Mouse (Mus musculus): ENCODE results near the gene Narf. TPM values are rescaled to one million over a fixed set of nuclear protein-coding genes. Genes with fewer than 3 reads are reported as not detected.

Gene Narf
- polyA plus RNA-seq, 1 experiment from 2014 or later = 106 TPM

GRCm38 (mm10) chr11:121305371-121305770 lies 68.3 kb downstream of the Narf start:
- no peaks in the 10 kb centered on the region for H3K4me1 ChIP-seq
- H3K4me3 ChIP-seq = no peak overlapping the region
- no peaks in the 10 kb centered on the region for H3K27me3 ChIP-seq
- 89% methylated on average over 6 of the region's 6 CpGs for WGBS
- H3K4me2 ChIP-seq (replicated peaks) = no peak overlapping the region
- H3K27ac ChIP-seq (replicated peaks) = no peak overlapping the region
- H3K36me3 ChIP-seq = peaks cover 79% of the 10 kb centered on the region
- no peak for ATAC-seq (replicated peaks)
- no peaks in the 10 kb centered on the region for H3K9me3 ChIP-seq
- H3K9ac ChIP-seq (replicated peaks) = no peak overlapping the region

Other genes with a start within 250 kb of the Narf start
- gene Csnk1d, start 245.9 kb upstream of the Narf start, polyA plus RNA-seq (2015; fragmentation: Nextera tagmentation; extraction: Ambion mirVana) = 145 and 157 TPM in 2 replicates
- gene Cd7, start 197.8 kb upstream of the Narf start, polyA plus RNA-seq (2015; fragmentation: Nextera tagmentation; extraction: Ambion mirVana) = not detected in 2 replicates
- not detected in 2 replicates for gene Sectm1b, start 173.7 kb upstream of the Narf start, polyA plus RNA-seq (2015; fragmentation: Nextera tagmentation; extraction: Ambion mirVana)
- not detected in 2 replicates for gene Sectm1a, start 156.0 kb upstream of the Narf start, polyA plus RNA-seq (2015; fragmentation: Nextera tagmentation; extraction: Ambion mirVana)
- not detected in 2 replicates for gene Tex19.2, start 118.6 kb upstream of the Narf start, polyA plus RNA-seq (2015; fragmentation: Nextera tagmentation; extraction: Ambion mirVana)
- not detected in 2 replicates for gene Tex19.1, start 91.1 kb upstream of the Narf start, polyA plus RNA-seq (2015; fragmentation: Nextera tagmentation; extraction: Ambion mirVana)
- 0.18 TPM in 1 of 2 replicates, not detected in the other for gene Uts2r, start 77.0 kb upstream of the Narf start, polyA plus RNA-seq (2015; fragmentation: Nextera tagmentation; extraction: Ambion mirVana)
- 14.3 and 17.1 TPM in 2 replicates for gene Hexdc, start 32.8 kb upstream of the Narf start, polyA plus RNA-seq (2015; fragmentation: Nextera tagmentation; extraction: Ambion mirVana)
- 14.4 and 16.7 TPM in 2 replicates for gene Ogfod3, start 32.5 kb upstream of the Narf start, polyA plus RNA-seq (2015; fragmentation: Nextera tagmentation; extraction: Ambion mirVana)
- gene Cybc1, start 7.9 kb upstream of the Narf start, polyA plus RNA-seq (2015; fragmentation: Nextera tagmentation; extraction: Ambion mirVana) = 40.4 and 44.3 TPM in 2 replicates
- 14.2 and 14.6 TPM in 2 replicates for gene Foxk2, start 22.7 kb downstream of the Narf start, polyA plus RNA-seq (2015; fragmentation: Nextera tagmentation; extraction: Ambion mirVana)
- 86.2 and 87.0 TPM in 2 replicates for gene Wdr45b, start 117.2 kb downstream of the Narf start, polyA plus RNA-seq (2015; fragmentation: Nextera tagmentation; extraction: Ambion mirVana)
- 6.7 and 7.8 TPM in 2 replicates for gene Rab40b, start 151.0 kb downstream of the Narf start, polyA plus RNA-seq (2015; fragmentation: Nextera tagmentation; extraction: Ambion mirVana)
- gene Fn3krp, start 184.1 kb downstream of the Narf start, polyA plus RNA-seq (2015; fragmentation: Nextera tagmentation; extraction: Ambion mirVana) = 9.0 and 11.1 TPM in 2 replicates
- gene Fn3k, start 197.7 kb downstream of the Narf start, polyA plus RNA-seq (2015; fragmentation: Nextera tagmentation; extraction: Ambion mirVana) = 3.0 and 4.1 TPM in 2 replicates
- 54.1 and 55.2 TPM in 2 replicates for gene Tbcd, start 214.7 kb downstream of the Narf start, polyA plus RNA-seq (2015; fragmentation: Nextera tagmentation; extraction: Ambion mirVana)